Mouse (Mus musculus) myocyte (in vitro differentiated cells): ENCODE data around the gene Mras. TPM values are rescaled to one million over a fixed set of nuclear protein-coding genes. Genes with fewer than 3 reads are reported as not detected.

Experiments used
- H3K27me3 ChIP-seq: one replicate; pipeline ENCODE4 v1.6.1; 2011; ENCODE audit not compliant: control insufficient read depth, insufficient read depth, insufficient read length
- H3K36me3 ChIP-seq: one replicate; pipeline ENCODE4 v1.6.1; 2011; ENCODE audit not compliant: control insufficient read depth, insufficient read depth
- H3K4me2 ChIP-seq: one replicate; pipeline ENCODE4 v1.6.1; 2011; ENCODE audit warnings: low read depth, control low read depth
- H3K4me3 ChIP-seq: one replicate; pipeline ENCODE4 v1.5.1; 2011; ENCODE audit warnings: mild to moderate bottlenecking, control low read depth, moderate library complexity
- H3K79me2 ChIP-seq: one replicate; pipeline ENCODE4 v1.6.1; 2011; ENCODE audit not compliant: control insufficient read depth, insufficient read depth
- H3ac ChIP-seq: one replicate; pipeline ENCODE4 v1.6.1; 2011; ENCODE audit not compliant: control insufficient read depth, insufficient read length
- CEBPB ChIP-seq: IDR thresholded peaks from 2 replicates; pipeline ENCODE4 v1.6.1; 2011; ENCODE audit warnings: mild to moderate bottlenecking, moderate library complexity; ENCODE audit not compliant: poor library complexity, insufficient read depth, severe bottlenecking
- E2F4 ChIP-seq: IDR thresholded peaks from one replicate; pipeline ENCODE4 v1.6.1; 2011; ENCODE audit warnings: mild to moderate bottlenecking, control low read depth, moderate library complexity; ENCODE audit not compliant: insufficient read depth
- MAX ChIP-seq: IDR thresholded peaks from one replicate; pipeline ENCODE4 v1.6.1; 2011; ENCODE audit warnings: low read depth, mild to moderate bottlenecking, control low read depth
- MYOD1 ChIP-seq, 3 experiments: IDR thresholded peaks; one replicate each; pipeline ENCODE4 v1.6.1; 2011; ENCODE audit warnings: control low read depth in 2 of 3, low read depth in 2 of 3, mild to moderate bottlenecking in 2 of 3, moderate library complexity in 1 of 3; ENCODE audit not compliant: insufficient read length in 2 of 3, control insufficient read depth in 1 of 3
- MYOG ChIP-seq, 3 experiments: IDR thresholded peaks; one replicate each; pipeline ENCODE4 v1.6.1; 2011; ENCODE audit warnings: control low read depth in 2 of 3, low read depth in 2 of 3, mild to moderate bottlenecking in 2 of 3; ENCODE audit not compliant: insufficient read length in 2 of 3, control insufficient read depth in 1 of 3, insufficient read depth in 1 of 3
- POLR2A ChIP-seq: IDR thresholded peaks from one replicate; pipeline ENCODE4 v1.6.1; 2011; ENCODE audit warnings: low read depth, mild to moderate bottlenecking, control low read depth, moderate library complexity; ENCODE audit not compliant: insufficient read length
- POLR2AphosphoS2 ChIP-seq: IDR thresholded peaks from one replicate; pipeline ENCODE4 v1.6.1; 2011; ENCODE audit warnings: low read depth, control low read depth; ENCODE audit not compliant: insufficient read length
- REST ChIP-seq: IDR thresholded peaks from one replicate; pipeline ENCODE4 v1.6.1; 2011; ENCODE audit warnings: mild to moderate bottlenecking, control low read depth, moderate library complexity; ENCODE audit not compliant: insufficient read depth, insufficient read length
- SRF ChIP-seq: IDR thresholded peaks from one replicate; pipeline ENCODE4 v1.6.1; 2011; ENCODE audit warnings: low read depth; ENCODE audit not compliant: control insufficient read depth, insufficient read length
- TCF12 ChIP-seq: IDR thresholded peaks from one replicate; pipeline ENCODE4 v1.6.1; 2011; ENCODE audit warnings: mild to moderate bottlenecking, control low read depth; ENCODE audit not compliant: poor library complexity, insufficient read depth, severe bottlenecking
- TCF3 ChIP-seq: IDR thresholded peaks from one replicate; pipeline ENCODE4 v1.6.1; 2011; ENCODE audit warnings: low read depth, control low read depth; ENCODE audit not compliant: insufficient read length
- USF1 ChIP-seq: IDR thresholded peaks from one replicate; pipeline ENCODE4 v1.6.1; 2011; ENCODE audit warnings: low read depth, mild to moderate bottlenecking, control low read depth, moderate library complexity
- polyA plus RNA-seq: library from polyadenylated mRNA; unstranded; fragments of >200 nt; fragmentation: generic; extraction: Trizol; gene quantifications from one replicate; pipeline ENCODE4 v1.2.1, GENCODE M21; 2012; ENCODE audit warnings: missing spikeins

Gene Mras
- polyA plus RNA-seq, 1 experiment = 18.8 TPM

- no peak overlapping the region for H3K4me2 ChIP-seq
- no peaks in the 10 kb centered on the region for H3K36me3 ChIP-seq
- no peaks in the 10 kb centered on the region for H3K79me2 ChIP-seq
- no peak overlapping the region for H3ac ChIP-seq
- TF ChIP-seq MYOG (IDR thresholded peaks at IDR 0.05; ENCODE audit: control insufficient read depth in 1 of 3, insufficient read depth in 1 of 3, insufficient read length in 2 of 3, low read depth in 2 of 3) = no peak
- TF ChIP-seq REST = no peak
- TF ChIP-seq POLR2AphosphoS2 = no peak
- no peak for TF ChIP-seq TCF3
- no peak for TF ChIP-seq MYOD1 (IDR thresholded peaks at IDR 0.05; ENCODE audit: control insufficient read depth in 1 of 3, insufficient read length in 2 of 3, low read depth in 2 of 3)
- peaks cover 2% of the 10 kb centered on the region for H3K27me3 ChIP-seq
- no peak overlapping the region for H3K4me3 ChIP-seq
Measured at GRCm38 (mm10) chr9:99345351-99345792, 91.8 kb downstream of the Mras start.

GRCm38 (mm10) chr9:99341600-99341999 is 95.6 kb downstream of the Mras start:
- Histone ChIP-seq H3ac (no peak overlapping the region), H3K4me2 (no peak overlapping the region), H3K27me3 (no peaks in the 10 kb centered on the region), H3K79me2 (no peaks in the 10 kb centered on the region), H3K36me3 (no peaks in the 10 kb centered on the region), H3K4me3 (no peak overlapping the region)
- TF ChIP-seq POLR2AphosphoS2 (no peak), SRF (no peak), REST (no peak), E2F4 (no peak), MYOD1 (IDR thresholded peaks at IDR 0.05; ENCODE audit: control insufficient read depth in 1 of 3, insufficient read length in 2 of 3, low read depth in 2 of 3) (no peak), TCF3 (no peak), MYOG (IDR thresholded peaks at IDR 0.05; ENCODE audit: control insufficient read depth in 1 of 3, insufficient read depth in 1 of 3, insufficient read length in 2 of 3, low read depth in 2 of 3) (no peak), MAX (no peak), CEBPB (no peak), USF1 (no peak), POLR2A (no peak), TCF12 (no peak)

- H3ac ChIP-seq = no peak overlapping the region
- H3K27me3 ChIP-seq = peaks cover 4% of the 10 kb centered on the region
- H3K4me3 ChIP-seq = no peak overlapping the region
- TF ChIP-seq MAX = no peak
- no peaks in the 10 kb centered on the region for H3K79me2 ChIP-seq
- no peaks in the 10 kb centered on the region for H3K36me3 ChIP-seq
- no peak overlapping the region for H3K4me2 ChIP-seq
Measured at GRCm38 (mm10) chr9:99340126-99340525, 97.1 kb downstream of the Mras start.

GRCm38 (mm10) chr9:99339182-99339581 is 98.0 kb downstream of the Mras start:
- Histone ChIP-seq H3K4me2 (no peak overlapping the region), H3ac (no peak overlapping the region), H3K79me2 (no peaks in the 10 kb centered on the region), H3K27me3 (peaks cover 5% of the 10 kb centered on the region), H3K36me3 (no peaks in the 10 kb centered on the region), H3K4me3 (no peak overlapping the region)
- TF ChIP-seq POLR2A = no peak
- TF ChIP-seq MYOG (IDR thresholded peaks at IDR 0.05; ENCODE audit: control insufficient read depth in 1 of 3, insufficient read depth in 1 of 3, insufficient read length in 2 of 3, low read depth in 2 of 3) = no peak
- no peak for TF ChIP-seq USF1
- no peak for TF ChIP-seq E2F4
- no peak for TF ChIP-seq POLR2AphosphoS2
- no peak for TF ChIP-seq TCF12
- no peak for TF ChIP-seq SRF
- TF ChIP-seq REST = no peak
- TF ChIP-seq MYOD1 (IDR thresholded peaks at IDR 0.05; ENCODE audit: control insufficient read depth in 1 of 3, insufficient read length in 2 of 3, low read depth in 2 of 3) = no peak
- TF ChIP-seq TCF3 = no peak
- TF ChIP-seq CEBPB = no peak
- TF ChIP-seq MAX = no peak

- TF ChIP-seq REST = no peak
- no peak for TF ChIP-seq SRF
- no peak for TF ChIP-seq USF1
- TF ChIP-seq MYOD1 (IDR thresholded peaks at IDR 0.05; ENCODE audit: control insufficient read depth in 1 of 3, insufficient read length in 2 of 3, low read depth in 2 of 3) = no peak
- no peak for TF ChIP-seq POLR2A
- TF ChIP-seq MYOG (IDR thresholded peaks at IDR 0.05; ENCODE audit: control insufficient read depth in 1 of 3, insufficient read depth in 1 of 3, insufficient read length in 2 of 3, low read depth in 2 of 3) = no peak
- TF ChIP-seq CEBPB = no peak
- TF ChIP-seq TCF3 = no peak
- no peak for TF ChIP-seq POLR2AphosphoS2
- no peak for TF ChIP-seq TCF12
- no peak for TF ChIP-seq MAX
- Histone ChIP-seq H3ac (no peak overlapping the region), H3K79me2 (no peaks in the 10 kb centered on the region), H3K36me3 (no peaks in the 10 kb centered on the region), H3K4me3 (no peak overlapping the region), H3K27me3 (peaks cover 5% of the 10 kb centered on the region), H3K4me2 (no peak overlapping the region)
Measured at GRCm38 (mm10) chr9:99338293-99338692, 98.9 kb downstream of the Mras start.
